Mouse (Mus musculus) ES-E14 (cell line): ENCODE measurements at regions not wholly inside any gene's neighbourhood (a gene's known extent, or its start where the extent isn't known, plus 50 kb on each side); places are given as distances from the start of the nearest gene placed in this dataset.

ENCODE experiments used
- DNase-seq: peaks from one replicate; pipeline ENCODE4 v3.0.0-alpha.2; 2013; ENCODE audit warnings: low read depth, low spot score
- H3K27ac ChIP-seq: 2 replicates; pipeline ENCODE4 v1.5.1; 2012; ENCODE audit warnings: low read depth, mild to moderate bottlenecking, low read length, moderate library complexity, mixed read lengths; ENCODE audit not compliant: poor library complexity, insufficient read depth, severe bottlenecking
- H3K36me3 ChIP-seq: 2 replicates; pipeline ENCODE4 v1.6.1; 2012; ENCODE audit warnings: mild to moderate bottlenecking, low read length, moderate library complexity, mixed read lengths; ENCODE audit not compliant: control insufficient read depth, poor library complexity, insufficient read depth, severe bottlenecking
- H3K4me1 ChIP-seq, 2 experiments: fragments of 150-350 bp in 1 of 2; sonication (generic) in 1 of 2; 2 replicates each; pipeline ENCODE4 v1.6.1; 2012; ENCODE audit warnings: low read length in 2 of 2, mild to moderate bottlenecking in 1 of 2, mixed read lengths in 1 of 2; ENCODE audit not compliant: control insufficient read depth in 2 of 2, insufficient read depth in 2 of 2, poor library complexity in 1 of 2
- H3K4me3 ChIP-seq, 2 experiments: fragments of 150-350 bp in 1 of 2; sonication (generic) in 1 of 2; 2 replicates each; pipeline ENCODE4 v1.5.1; 2012; ENCODE audit warnings: low read length in 2 of 2, low read depth in 1 of 2, mild to moderate bottlenecking in 1 of 2, mixed read lengths in 1 of 2; ENCODE audit not compliant: insufficient read depth in 1 of 2, poor library complexity in 1 of 2, severe bottlenecking in 1 of 2
- H3K9ac ChIP-seq: 2 replicates; pipeline ENCODE4 v1.6.1; 2012; ENCODE audit warnings: low read depth, mild to moderate bottlenecking, low read length, mixed read lengths; ENCODE audit not compliant: poor library complexity, insufficient read depth, severe bottlenecking
- H3K9me3 ChIP-seq: fragments of 150-350 bp; sonication (generic); 2 replicates; pipeline ENCODE4 v1.6.1; 2012; ENCODE audit warnings: low read depth, mild to moderate bottlenecking, low read length; ENCODE audit not compliant: control insufficient read depth, insufficient read depth
- CHD2 ChIP-seq: IDR thresholded peaks from 2 replicates; pipeline ENCODE4 v1.6.1; 2014; ENCODE audit warnings: mild to moderate bottlenecking, low read depth, low read length, inconsistent platforms
- HCFC1 ChIP-seq: IDR thresholded peaks from 2 replicates; pipeline ENCODE4 v1.6.1; 2012; ENCODE audit warnings: low read length, inconsistent platforms, borderline replicate concordance; ENCODE audit not compliant: insufficient read depth
- MAFK ChIP-seq: IDR thresholded peaks from 2 replicates; pipeline ENCODE4 v1.6.1; 2014; ENCODE audit warnings: mild to moderate bottlenecking, low read depth, low read length, inconsistent platforms; ENCODE audit not compliant: insufficient read depth
- ZC3H11A ChIP-seq: IDR thresholded peaks from 2 replicates; pipeline ENCODE4 v1.6.1; 2012; ENCODE audit warnings: low read depth, mild to moderate bottlenecking, inconsistent platforms, low read length, borderline replicate concordance
- ZNF384 ChIP-seq: IDR thresholded peaks from 2 replicates; pipeline ENCODE4 v1.6.1; 2012; ENCODE audit warnings: low read depth, low read length, inconsistent platforms
- in situ Hi-C, 2 experiments: fragments of 600-800 bp; cut with MboI; formaldehyde crosslinking; loops; one replicate each; pipeline ENCODE4 v1.15.1; 2025; ENCODE audit warnings: low sequenced_read_pairs in 2 of 2, inconsistent platforms in 1 of 2; ENCODE audit not compliant: unreplicated experiment in 2 of 2

GRCm38 (mm10) chr12:46450888-46451287 is 367.8 kb downstream of the Nova1 start:
- H3K9me3 ChIP-seq: no peaks in the 10 kb centered on the region
- no peaks in the 10 kb centered on the region for H3K4me1 ChIP-seq
- H3K36me3 ChIP-seq: no peaks in the 10 kb centered on the region
- TF ChIP-seq HCFC1 (no peak), ZNF384 (no peak), MAFK (no peak), ZC3H11A (no peak), CHD2 (no peak)
- H3K9ac ChIP-seq: no peak overlapping the region
- DNase-seq: no peak
- H3K27ac ChIP-seq: no peak overlapping the region
- H3K4me3 ChIP-seq: no peak overlapping the region
- in situ Hi-C loops: no loop called here

- in situ Hi-C loops: no loop called here
- Histone ChIP-seq H3K4me1 (no peaks in the 10 kb centered on the region), H3K36me3 (no peaks in the 10 kb centered on the region), H3K4me3 (no peak overlapping the region), H3K9me3 (no peaks in the 10 kb centered on the region), H3K9ac (no peak overlapping the region), H3K27ac (no peak overlapping the region)
- DNase-seq: no peak
- no peak for TF ChIP-seq ZNF384
- no peak for TF ChIP-seq HCFC1
- no peak for TF ChIP-seq CHD2
- TF ChIP-seq MAFK: no peak
- no peak for TF ChIP-seq ZC3H11A
These were observed 373.9 kb downstream of the Nova1 start for GRCm38 (mm10) chr12:46444644-46445313.

- Histone ChIP-seq H3K4me1 (no peaks in the 10 kb centered on the region), H3K36me3 (no peaks in the 10 kb centered on the region), H3K9me3 (no peaks in the 10 kb centered on the region), H3K9ac (no peak overlapping the region), H3K27ac (no peak overlapping the region), H3K4me3 (no peak overlapping the region)
- in situ Hi-C loops: no loop called here
- DNase-seq: no peak
- TF ChIP-seq MAFK: no peak
- no peak for TF ChIP-seq CHD2
- TF ChIP-seq ZC3H11A: no peak
- TF ChIP-seq ZNF384: no peak
- no peak for TF ChIP-seq HCFC1
These were observed 399.1 kb downstream of the Nova1 start for GRCm38 (mm10) chr12:46419591-46419990.

- in situ Hi-C loops: no loop called here
- TF ChIP-seq MAFK (no peak), HCFC1 (no peak), ZC3H11A (no peak), CHD2 (no peak), ZNF384 (no peak)
- Histone ChIP-seq H3K36me3 (no peaks in the 10 kb centered on the region), H3K4me1 (no peaks in the 10 kb centered on the region), H3K27ac (no peak overlapping the region), H3K9ac (no peak overlapping the region), H3K4me3 (no peak overlapping the region), H3K9me3 (no peaks in the 10 kb centered on the region)
- DNase-seq: no peak
These were observed 399.7 kb downstream of the Nova1 start for GRCm38 (mm10) chr12:46418990-46419389.
